Mouse (Mus musculus) kidney, postnatal 0 days (tissue): ENCODE data around the gene Rpl15. TPM values are rescaled to one million over a fixed set of nuclear protein-coding genes. Genes with fewer than 3 reads are reported as not detected.

Source experiments
- ATAC-seq: fragments of 200-750 bp; cut with Nextera tagmentation; replicated peaks from 2 replicates; pipeline ENCODE4 v1.8.0; 2017; ENCODE audit warnings: low read depth, moderate number of reproducible peaks, moderate TSS enrichment, moderate library complexity; ENCODE audit not compliant: low FRiP score
- DNase-seq: peaks from one replicate; pipeline ENCODE4 v3.0.0-alpha.2; 2016; ENCODE audit warnings: low spot score
- H3K27ac ChIP-seq: fragments of 300-500 bp; sonication (generic); 2 replicates; pipeline ENCODE4 v1.5.1; 2014; ENCODE audit warnings: mild to moderate bottlenecking
- H3K27me3 ChIP-seq: fragments of 300-500 bp; sonication (generic); 2 replicates; pipeline ENCODE4 v1.6.1; 2014; ENCODE audit warnings: low read length, mixed read lengths; ENCODE audit not compliant: insufficient read depth
- H3K36me3 ChIP-seq: fragments of 300-500 bp; sonication (generic); 2 replicates; pipeline ENCODE4 v1.6.1; 2014; ENCODE audit warnings: low read length, mixed read lengths; ENCODE audit not compliant: insufficient read depth
- H3K4me1 ChIP-seq: fragments of 300-500 bp; sonication (generic); replicated peaks from 2 replicates; pipeline ENCODE4 v1.6.1; 2014; ENCODE audit warnings: antibody characterized with exemption, low read length, mixed read lengths; ENCODE audit not compliant: insufficient read depth
- H3K4me2 ChIP-seq: fragments of 300-500 bp; sonication (generic); 2 replicates; pipeline ENCODE4 v1.6.1; 2014; ENCODE audit warnings: mild to moderate bottlenecking, low read length, moderate library complexity, mixed read lengths
- H3K4me3 ChIP-seq: fragments of 300-500 bp; sonication (generic); replicated peaks from 2 replicates; pipeline ENCODE4 v1.5.1; 2014; ENCODE audit warnings: low read depth, low read length
- H3K9ac ChIP-seq: fragments of 300-500 bp; sonication (generic); 2 replicates; pipeline ENCODE4 v1.6.1; 2014; ENCODE audit warnings: low read depth, low read length
- H3K9me3 ChIP-seq: fragments of 300-500 bp; sonication (generic); replicated peaks from 2 replicates; pipeline ENCODE4 v1.6.1; 2016; ENCODE audit warnings: low read length, inconsistent platforms, mixed read lengths
- CTCF ChIP-seq: IDR thresholded peaks from 2 replicates; pipeline ENCODE4 v1.5.1; 2016; ENCODE audit warnings: antibody characterized with exemption, low read depth, mild to moderate bottlenecking, moderate library complexity
- WGBS: fragments of 180-500 bp; shearing (Covaris S2); extraction: QIAGEN DNeasy Blood & Tissue Kit; methylation state at CpG from one replicate; pipeline ENCODE4 v1.1.7; 2014; 5-methylcytosine and 5-hydroxymethylcytosine counted together
- polyA plus RNA-seq: library from polyadenylated mRNA; unstranded; fragments of >200 nt; fragmentation: Nextera tagmentation; extraction: Ambion mirVana; gene quantifications from 2 replicates; pipeline ENCODE4 v1.2.1, GENCODE M21; 2015

The Rpl15 gene
- polyA plus RNA-seq, 1 experiment from 2014 or later, result 558 TPM

DNA sequence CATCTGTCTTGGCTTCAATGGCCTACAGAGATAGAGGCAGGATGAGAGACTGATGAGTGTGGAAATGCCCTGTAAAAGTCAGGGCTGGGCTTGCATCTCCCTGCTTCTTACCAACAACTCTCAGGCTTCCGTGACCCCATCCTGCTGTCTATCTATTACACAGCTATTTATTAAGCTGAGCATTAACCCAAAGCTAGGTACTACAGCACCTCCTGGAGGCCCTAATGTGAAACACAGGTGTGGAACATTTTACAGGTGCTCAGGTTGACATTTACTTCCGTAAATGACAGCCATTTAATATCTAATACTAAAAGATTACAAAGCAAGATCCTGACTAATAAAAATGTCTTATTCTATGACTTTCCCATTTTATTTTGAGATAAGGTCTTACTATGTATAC, 29.5 kb upstream of the Rpl15 start:
- 94% methylated on average over 2 of the region's 2 CpGs for WGBS

GRCm38 (mm10) chr14:18298874-18299273, 27.7 kb upstream of the Rpl15 start:
- no peaks in the 10 kb centered on the region for H3K9me3 ChIP-seq
- H3K27ac ChIP-seq, result no peak overlapping the region
- no peak overlapping the region for H3K4me3 ChIP-seq
- no peaks in the 10 kb centered on the region for H3K4me1 ChIP-seq
- ATAC-seq (no peak), DNase-seq (no peak)
- WGBS, result 91% methylated on average over 2 of the region's 2 CpGs
- no peak overlapping the region for H3K4me2 ChIP-seq
- no peaks in the 10 kb centered on the region for H3K27me3 ChIP-seq
- H3K36me3 ChIP-seq, result no peaks in the 10 kb centered on the region
- TF ChIP-seq CTCF, result no peak
- H3K9ac ChIP-seq, result no peak overlapping the region

More for the DNA sequence above, 29.5 kb upstream of the Rpl15 start:
- Histone ChIP-seq H3K9ac (no peak overlapping the region), H3K9me3 (no peaks in the 10 kb centered on the region), H3K4me3 (no peak overlapping the region), H3K4me1 (no peaks in the 10 kb centered on the region), H3K27ac (no peak overlapping the region), H3K36me3 (no peaks in the 10 kb centered on the region), H3K27me3 (no peaks in the 10 kb centered on the region), H3K4me2 (no peak overlapping the region)
- DNase-seq (no peak), ATAC-seq (no peak)
- peak; percentile 47; the same call in 1 of the 2 replicates for TF ChIP-seq CTCF

DNA sequence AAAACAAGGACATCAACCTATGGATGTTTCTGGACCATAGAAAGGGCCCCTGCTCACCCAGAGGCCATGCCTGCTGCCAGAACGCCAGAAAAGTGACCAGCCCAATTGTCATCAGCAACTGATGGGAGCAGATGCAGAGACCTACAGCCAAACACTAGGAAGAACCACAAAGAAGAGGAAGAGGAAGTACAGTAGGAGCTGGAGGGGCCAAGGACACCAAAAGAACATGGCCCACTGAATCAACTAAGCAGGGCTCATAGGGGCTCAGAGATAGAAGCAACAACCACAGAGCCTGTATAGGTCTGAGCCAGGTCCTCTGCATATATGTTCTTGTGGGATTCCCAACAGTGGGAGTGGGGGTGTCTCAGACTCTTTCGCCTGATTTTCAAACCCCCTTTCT, 26.2 kb upstream of the Rpl15 start:
- Histone ChIP-seq H3K36me3 (no peaks in the 10 kb centered on the region), H3K4me2 (no peak overlapping the region), H3K27ac (no peak overlapping the region), H3K9me3 (no peaks in the 10 kb centered on the region), H3K4me3 (no peak overlapping the region), H3K9ac (no peak overlapping the region), H3K4me1 (no peaks in the 10 kb centered on the region), H3K27me3 (no peaks in the 10 kb centered on the region)
- no peak for TF ChIP-seq CTCF
- DNase-seq, result no peak
- ATAC-seq, result no peak
- WGBS, result 82% methylated on average over 2 of the region's 2 CpGs

DNA sequence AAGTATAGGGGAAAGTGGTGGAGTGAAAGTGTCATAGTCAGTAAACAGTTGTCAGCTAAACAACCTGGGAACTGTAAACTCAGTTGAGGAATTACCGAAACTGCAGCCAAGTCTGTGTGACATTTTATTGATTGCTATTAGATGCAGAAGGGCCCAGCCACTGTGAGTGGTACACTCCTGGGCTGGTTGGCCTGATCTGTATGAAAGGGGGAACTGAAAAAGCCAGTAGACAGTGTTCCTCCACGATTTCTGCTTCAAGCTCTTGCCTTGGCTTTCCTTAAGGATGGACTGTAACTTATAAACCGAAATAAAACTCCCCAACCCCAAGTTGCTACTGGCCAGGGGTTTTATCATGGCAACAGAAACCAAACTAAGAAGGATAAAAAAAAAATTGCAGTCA, 21.4 kb upstream of the Rpl15 start:
- Histone ChIP-seq H3K27ac (no peak overlapping the region), H3K36me3 (no peaks in the 10 kb centered on the region), H3K4me3 (no peak overlapping the region), H3K9ac (no peak overlapping the region), H3K27me3 (no peaks in the 10 kb centered on the region), H3K4me2 (no peak overlapping the region), H3K4me1 (no peaks in the 10 kb centered on the region), H3K9me3 (no peaks in the 10 kb centered on the region)
- TF ChIP-seq CTCF, result no peak
- WGBS, result 82% methylated on average over 3 of the region's 3 CpGs
- DNase-seq, result no peak
- no peak for ATAC-seq

DNA sequence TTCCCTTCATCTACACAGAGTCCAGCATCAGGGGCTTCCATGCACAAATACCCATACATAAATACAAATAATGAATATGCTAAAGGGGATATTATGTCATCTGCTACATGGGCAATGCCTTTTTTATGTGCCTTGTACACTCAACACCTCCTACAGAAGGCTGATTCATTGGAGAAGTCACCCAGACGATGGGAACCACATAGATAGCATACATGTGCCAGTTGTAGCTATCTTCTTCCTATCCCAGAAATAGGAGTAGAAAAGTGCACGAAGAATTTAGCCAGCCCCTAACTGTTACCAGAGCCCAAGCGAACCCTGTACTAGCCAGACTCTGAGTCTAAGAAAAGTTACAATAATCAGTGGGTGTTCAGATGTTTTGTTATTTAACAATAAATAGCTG, 20.9 kb upstream of the Rpl15 start:
- no peak overlapping the region for H3K4me3 ChIP-seq
- H3K36me3 ChIP-seq, result no peaks in the 10 kb centered on the region
- no peak overlapping the region for H3K9ac ChIP-seq
- no peak overlapping the region for H3K4me2 ChIP-seq
- H3K4me1 ChIP-seq, result no peaks in the 10 kb centered on the region
- DNase-seq, result no peak
- TF ChIP-seq CTCF, result no peak
- no peak for ATAC-seq
- H3K27me3 ChIP-seq, result no peaks in the 10 kb centered on the region
- WGBS, result 87% methylated on average over 3 of the region's 3 CpGs
- no peaks in the 10 kb centered on the region for H3K9me3 ChIP-seq
- H3K27ac ChIP-seq, result no peak overlapping the region

- Histone ChIP-seq H3K27ac (no peak overlapping the region), H3K36me3 (peaks cover 5% of the 10 kb centered on the region; the same call in 1 of the 2 replicates), H3K4me3 (no peak overlapping the region), H3K9me3 (no peaks in the 10 kb centered on the region), H3K27me3 (no peaks in the 10 kb centered on the region), H3K4me2 (no peak overlapping the region), H3K9ac (no peak overlapping the region), H3K4me1 (no peaks in the 10 kb centered on the region)
- TF ChIP-seq CTCF, result no peak
- ATAC-seq (no peak), DNase-seq (no peak)
- WGBS, result 73% methylated on average over 2 of the region's 2 CpGs
Observed at GRCm38 (mm10) chr14:18287391-18287790, 16.2 kb upstream of the Rpl15 start.

DNA sequence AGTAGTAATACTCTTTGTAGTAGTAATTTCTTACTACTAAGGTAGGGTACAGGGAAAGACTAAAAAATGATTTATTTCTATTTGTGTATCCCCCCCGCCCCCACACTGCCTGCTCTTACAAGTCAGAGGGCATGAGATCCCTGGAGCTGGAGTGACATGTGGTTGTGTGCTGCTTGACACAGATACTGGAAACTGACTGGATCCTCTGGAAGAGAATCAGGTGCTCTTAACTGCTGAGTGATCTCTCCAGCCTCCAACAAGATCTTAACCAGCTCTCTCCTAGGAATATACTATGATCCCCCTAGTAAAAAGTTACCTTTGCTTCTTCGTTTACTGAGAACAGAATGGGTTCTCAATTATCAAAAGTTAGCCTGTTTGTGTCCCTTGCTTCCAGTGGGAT, 15.2 kb upstream of the Rpl15 start:
- no peaks in the 10 kb centered on the region for H3K9me3 ChIP-seq
- DNase-seq (no peak), ATAC-seq (no peak)
- no peak for TF ChIP-seq CTCF
- no peaks in the 10 kb centered on the region for H3K4me1 ChIP-seq
- no peak overlapping the region for H3K4me3 ChIP-seq
- H3K4me2 ChIP-seq, result no peak overlapping the region
- peaks cover 11% of the 10 kb centered on the region for H3K36me3 ChIP-seq
- H3K9ac ChIP-seq, result no peak overlapping the region
- WGBS, result 87% methylated on average over 2 of the region's 2 CpGs
- H3K27ac ChIP-seq, result no peak overlapping the region
- no peaks in the 10 kb centered on the region for H3K27me3 ChIP-seq
